Mouse (Mus musculus) embryonic facial prominence, embryonic 13.5 days (tissue): ENCODE measurements around the gene Srcin1. TPM values are rescaled to one million over a fixed set of nuclear protein-coding genes. Genes with fewer than 3 reads are reported as not detected.

Experiments
- ATAC-seq: fragments of 200-750 bp; cut with Nextera tagmentation; 2 replicates; pipeline ENCODE4 v1.8.0; 2017; ENCODE audit warnings: low read depth; ENCODE audit not compliant: insufficient number of reproducible peaks, insufficient read depth, low FRiP score, low TSS enrichment
- H3K27ac ChIP-seq: fragments of 300-500 bp; sonication (generic); 2 replicates; pipeline ENCODE4 v1.5.1; 2015; ENCODE audit warnings: moderate library complexity, mild to moderate bottlenecking, inconsistent platforms
- H3K27me3 ChIP-seq: fragments of 300-500 bp; sonication (generic); 2 replicates; pipeline ENCODE4 v1.6.1; 2015; ENCODE audit warnings: mild to moderate bottlenecking, inconsistent platforms
- H3K36me3 ChIP-seq: fragments of 300-500 bp; sonication (generic); 2 replicates; pipeline ENCODE4 v1.6.1; 2015; ENCODE audit warnings: mild to moderate bottlenecking, inconsistent platforms
- H3K4me1 ChIP-seq: fragments of 300-500 bp; sonication (generic); 2 replicates; pipeline ENCODE4 v1.6.1; 2015; ENCODE audit warnings: inconsistent platforms
- H3K4me2 ChIP-seq: fragments of 300-500 bp; sonication (generic); 2 replicates; pipeline ENCODE4 v1.6.1; 2015; ENCODE audit warnings: moderate library complexity, mild to moderate bottlenecking, inconsistent platforms
- H3K4me3 ChIP-seq: fragments of 300-500 bp; sonication (generic); 2 replicates; pipeline ENCODE4 v1.5.1; 2015; ENCODE audit warnings: mild to moderate bottlenecking, inconsistent platforms
- H3K9ac ChIP-seq: fragments of 300-500 bp; sonication (generic); 2 replicates; pipeline ENCODE4 v1.6.1; 2015; ENCODE audit warnings: mild to moderate bottlenecking, inconsistent platforms
- H3K9me3 ChIP-seq: fragments of 300-500 bp; sonication (generic); 2 replicates; pipeline ENCODE4 v1.6.1; 2016; ENCODE audit warnings: inconsistent platforms
- WGBS: fragments of 180-500 bp; shearing (Covaris S2); methylation state at CpG from one replicate; pipeline ENCODE4 v1.1.7; 2015; ENCODE audit warnings: mixed read lengths; 5-methylcytosine and 5-hydroxymethylcytosine counted together
- polyA plus RNA-seq: library from polyadenylated mRNA; unstranded; fragments of >200 nt; fragmentation: Nextera tagmentation; extraction: Ambion mirVana; gene quantifications from 2 replicates; pipeline ENCODE4 v1.2.1, GENCODE M21; 2015

Gene Srcin1
- polyA plus RNA-seq, 1 experiment from 2014 or later = 0.76 TPM

GRCm38 (mm10) chr11:97575638-97576037, 348 bp downstream of the Srcin1 start:
- Histone ChIP-seq H3K36me3 (no peaks in the 10 kb centered on the region), H3K27me3 (peaks cover 81% of the 10 kb centered on the region), H3K9me3 (no peaks in the 10 kb centered on the region), H3K4me2 (peak overlapping the region; percentile 96), H3K9ac (peak overlapping the region; percentile 74), H3K27ac (peak overlapping the region; percentile 55; the same call in 1 of the 2 replicates), H3K4me1 (peaks cover 60% of the 10 kb centered on the region), H3K4me3 (peak overlapping the region; percentile 67)
- ATAC-seq = peak; percentile 34; the same call in 1 of the 2 replicates
- 1% methylated on average over 18 of the region's 18 CpGs for WGBS

GRCm38 (mm10) chr11:97575075-97575474, 911 bp downstream of the Srcin1 start:
- Histone ChIP-seq H3K4me1 (peaks cover 65% of the 10 kb centered on the region), H3K36me3 (no peaks in the 10 kb centered on the region), H3K9ac (peak overlapping the region; percentile 74), H3K27ac (peak overlapping the region; percentile 51; the same call in 1 of the 2 replicates), H3K4me2 (peak overlapping the region; percentile 96), H3K27me3 (peaks cover 87% of the 10 kb centered on the region), H3K4me3 (peak overlapping the region; percentile 67), H3K9me3 (no peaks in the 10 kb centered on the region)
- 0% methylated on average over 5 of the region's 62 CpGs for WGBS
- no peak for ATAC-seq

GRCm38 (mm10) chr11:97574551-97575051, 1.4 kb downstream of the Srcin1 start:
- ATAC-seq = no peak
- peak overlapping the region; percentile 67 for H3K4me3 ChIP-seq
- H3K4me1 ChIP-seq = peaks cover 70% of the 10 kb centered on the region
- peak overlapping the region; percentile 96 for H3K4me2 ChIP-seq
- peak overlapping the region; percentile 74 for H3K9ac ChIP-seq
- H3K27ac ChIP-seq = peak overlapping the region; percentile 39; the same call in 1 of the 2 replicates
- no peaks in the 10 kb centered on the region for H3K36me3 ChIP-seq
- no peaks in the 10 kb centered on the region for H3K9me3 ChIP-seq
- WGBS = 0% methylated on average over 34 of the region's 43 CpGs
- peaks cover 90% of the 10 kb centered on the region for H3K27me3 ChIP-seq

GRCm38 (mm10) chr11:97573891-97574550, 2.0 kb downstream of the Srcin1 start:
- H3K9me3 ChIP-seq = no peaks in the 10 kb centered on the region
- peak overlapping the region; percentile 67 for H3K4me3 ChIP-seq
- H3K36me3 ChIP-seq = no peaks in the 10 kb centered on the region
- no peak for ATAC-seq
- H3K27me3 ChIP-seq = peaks cover 94% of the 10 kb centered on the region
- H3K27ac ChIP-seq = no peak overlapping the region
- H3K4me1 ChIP-seq = peaks cover 67% of the 10 kb centered on the region
- WGBS = under 1% methylated on average over 26 of the region's 28 CpGs
- H3K9ac ChIP-seq = peak overlapping the region; percentile 49; the same call in 1 of the 2 replicates
- peak overlapping the region; percentile 96 for H3K4me2 ChIP-seq

- Histone ChIP-seq H3K27ac (no peak overlapping the region), H3K9me3 (no peaks in the 10 kb centered on the region), H3K9ac (no peak overlapping the region), H3K36me3 (no peaks in the 10 kb centered on the region), H3K27me3 (peaks cover 87% of the 10 kb centered on the region), H3K4me1 (peaks cover 66% of the 10 kb centered on the region), H3K4me2 (peak overlapping the region; percentile 96), H3K4me3 (0 out of 2 replicates have a peak overlapping the region, but pooled peaks have one; percentile 67)
- ATAC-seq = no peak
- WGBS = 11% methylated on average over 7 of the region's 7 CpGs
Observed at GRCm38 (mm10) chr11:97572895-97573480, 3.0 kb downstream of the Srcin1 start.

GRCm38 (mm10) chr11:97572089-97572345, 4.0 kb downstream of the Srcin1 start:
- H3K9ac ChIP-seq = no peak overlapping the region
- no peak overlapping the region for H3K27ac ChIP-seq
- H3K27me3 ChIP-seq = peaks cover 87% of the 10 kb centered on the region
- WGBS = 21% methylated on average over 5 of the region's 5 CpGs
- no peak for ATAC-seq
- H3K9me3 ChIP-seq = no peaks in the 10 kb centered on the region
- no peak overlapping the region for H3K4me3 ChIP-seq
- no peaks in the 10 kb centered on the region for H3K36me3 ChIP-seq
- peaks cover 72% of the 10 kb centered on the region for H3K4me1 ChIP-seq
- no peak overlapping the region for H3K4me2 ChIP-seq

GRCm38 (mm10) chr11:97571266-97572088, 4.5 kb downstream of the Srcin1 start:
- no peak overlapping the region for H3K4me2 ChIP-seq
- no peak overlapping the region for H3K9ac ChIP-seq

GRCm38 (mm10) chr11:97570493-97571137, 5.4 kb downstream of the Srcin1 start:
- Histone ChIP-seq H3K9me3 (no peaks in the 10 kb centered on the region), H3K27me3 (peaks cover 89% of the 10 kb centered on the region), H3K4me2 (no peak overlapping the region), H3K36me3 (no peaks in the 10 kb centered on the region), H3K4me3 (no peak overlapping the region), H3K9ac (0 out of 2 replicates have a peak overlapping the region, but pooled peaks have one; percentile 2), H3K4me1 (peaks cover 72% of the 10 kb centered on the region), H3K27ac (no peak overlapping the region)
- WGBS = 19% methylated on average over 8 of the region's 8 CpGs
- ATAC-seq = no peak

More at GRCm38 (mm10) chr11:97571266-97572088, 4.5 kb downstream of the Srcin1 start:
- WGBS = 14% methylated on average over 8 of the region's 8 CpGs
- Histone ChIP-seq H3K9me3 (no peaks in the 10 kb centered on the region), H3K36me3 (no peaks in the 10 kb centered on the region), H3K4me3 (no peak overlapping the region), H3K27ac (no peak overlapping the region), H3K27me3 (peaks cover 88% of the 10 kb centered on the region), H3K4me1 (peaks cover 76% of the 10 kb centered on the region)
- no peak for ATAC-seq

GRCm38 (mm10) chr11:97569806-97570205, 6.2 kb downstream of the Srcin1 start:
- peak overlapping the region; percentile 2; the same call in 1 of the 2 replicates for H3K9ac ChIP-seq
- no peak for ATAC-seq
- WGBS = 61% methylated on average over 3 of the region's 3 CpGs
- peaks cover 70% of the 10 kb centered on the region for H3K4me1 ChIP-seq
- H3K4me3 ChIP-seq = no peak overlapping the region
- H3K27me3 ChIP-seq = peaks cover 91% of the 10 kb centered on the region
- H3K9me3 ChIP-seq = no peaks in the 10 kb centered on the region
- no peaks in the 10 kb centered on the region for H3K36me3 ChIP-seq
- no peak overlapping the region for H3K27ac ChIP-seq
- H3K4me2 ChIP-seq = no peak overlapping the region

GRCm38 (mm10) chr11:97569301-97569724, 6.7 kb downstream of the Srcin1 start:
- H3K27ac ChIP-seq = no peak overlapping the region
- WGBS = 42% methylated on average over 5 of the region's 5 CpGs
- H3K27me3 ChIP-seq = peaks cover 91% of the 10 kb centered on the region
- no peak overlapping the region for H3K9ac ChIP-seq
- H3K36me3 ChIP-seq = no peaks in the 10 kb centered on the region
- no peak for ATAC-seq
- H3K9me3 ChIP-seq = no peaks in the 10 kb centered on the region
- peaks cover 69% of the 10 kb centered on the region for H3K4me1 ChIP-seq
- no peak overlapping the region for H3K4me3 ChIP-seq
- no peak overlapping the region for H3K4me2 ChIP-seq

GRCm38 (mm10) chr11:97568729-97569128, 7.3 kb downstream of the Srcin1 start:
- no peak for ATAC-seq
- peaks cover 91% of the 10 kb centered on the region for H3K27me3 ChIP-seq
- H3K36me3 ChIP-seq = no peaks in the 10 kb centered on the region
- H3K4me3 ChIP-seq = no peak overlapping the region
- no peaks in the 10 kb centered on the region for H3K9me3 ChIP-seq
- peaks cover 63% of the 10 kb centered on the region for H3K4me1 ChIP-seq
- no peak overlapping the region for H3K27ac ChIP-seq
- WGBS = 7% methylated on average over 8 of the region's 8 CpGs
- no peak overlapping the region for H3K9ac ChIP-seq
- peak overlapping the region; percentile 24 for H3K4me2 ChIP-seq
